Mouse (Mus musculus): ENCODE data around the gene Sypl2. TPM values are rescaled to one million over a fixed set of nuclear protein-coding genes. Genes with fewer than 3 reads are reported as not detected.

Gene Sypl2
- polyA plus RNA-seq, 1 experiment from 2014 or later = not detected

GRCm38 (mm10) chr3:108185460-108186097 lies 40.9 kb downstream of the Sypl2 start:
- no peak for ATAC-seq
- ChIA-PET POLR2A (interaction anchor here (0.6 to 2.4 kb wide), 9 partner anchors 9 to 28 kb away, joined by 3 to 10 read pairs (median 4); partner anchors contain the start of gene Cyb561d1), CTCF (interaction anchor here (1.3 to 9.1 kb wide), 3 partner anchors 16 to 38 kb away, joined by 4 to 85 read pairs (median 17); partner anchors contain the start of gene Cyb561d1)
- TF ChIP-seq CTCF (IDR thresholded peaks at IDR 0.05) = no peak
- in situ Hi-C loops (cut with MboI; ENCODE audit: low pct_unique_long_range_greater_than_20kb) = no loop called here
- no peak for DNase-seq (ENCODE audit: low read depth, low spot score)
- H3K27me3 ChIP-seq = peaks cover 13% of the 10 kb centered on the region

DNA sequence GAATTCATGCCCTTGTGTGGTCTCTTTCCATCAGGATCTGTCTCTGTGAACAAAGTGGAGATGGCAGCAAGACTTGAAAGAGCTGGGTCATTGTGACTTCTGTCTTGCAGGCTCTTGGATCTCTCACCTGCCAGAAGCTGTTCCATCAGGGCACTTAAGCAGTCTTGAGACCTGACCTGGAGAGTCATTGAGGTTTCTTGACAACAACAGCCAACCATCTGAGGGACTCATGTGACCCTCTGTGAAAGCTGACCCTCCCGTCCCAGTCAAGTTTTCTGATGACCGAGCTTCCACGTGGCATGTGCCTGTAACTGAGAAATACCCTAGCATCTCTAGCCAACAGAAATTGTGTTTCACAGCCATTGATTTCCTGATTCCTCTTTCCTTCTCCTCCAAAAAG lies 41.7 kb downstream of the Sypl2 start:
- DNase-seq (ENCODE audit: low read depth, low spot score) (no peak), ATAC-seq (no peak)
- TF ChIP-seq CTCF (IDR thresholded peaks at IDR 0.05) = no peak
- peaks cover 13% of the 10 kb centered on the region for H3K27me3 ChIP-seq
- ChIA-PET CTCF (interaction anchor here (1.3 to 9.1 kb wide), 5 partner anchors 12 to 37 kb away, joined by 3 to 85 read pairs (median 4); partner anchors contain the start of gene Cyb561d1), POLR2A (interaction anchor here (0.7 to 1.5 kb wide), 3 partner anchors 10 to 292 kb away, joined by 3 to 4 read pairs (median 4); no protein-coding TSS in a partner anchor)
- in situ Hi-C loops (cut with MboI; ENCODE audit: low pct_unique_long_range_greater_than_20kb) = no loop called here

- in situ Hi-C loops (cut with MboI; ENCODE audit: low pct_unique_long_range_greater_than_20kb) = no loop called here
- peaks cover 16% of the 10 kb centered on the region for H3K27me3 ChIP-seq
- ChIA-PET CTCF (interaction anchor here (1.0 to 9.1 kb wide), 4 partner anchors 12 to 33 kb away, joined by 4 to 85 read pairs (median 5); partner anchors contain the start of gene Cyb561d1), POLR2A (interaction anchor here (1.0 kb wide), 1 partner anchor 35 kb away, joined by 5 read pairs; no protein-coding TSS in a partner anchor)
- DNase-seq (ENCODE audit: low read depth, low spot score) = no peak
- no peak for ATAC-seq
- TF ChIP-seq CTCF (IDR thresholded peaks at IDR 0.05) = no peak
Observed at GRCm38 (mm10) chr3:108180514-108180913, 45.9 kb downstream of the Sypl2 start.

- H3K27me3 ChIP-seq = peaks cover 17% of the 10 kb centered on the region
- TF ChIP-seq CTCF (IDR thresholded peaks at IDR 0.05) = no peak
- in situ Hi-C loops (cut with MboI; ENCODE audit: low pct_unique_long_range_greater_than_20kb) = no loop called here
- ChIA-PET POLR2A (interaction anchor here (0.9 to 1.0 kb wide), 3 partner anchors 22 to 34 kb away, joined by 3 to 5 read pairs (median 3); partner anchors contain the start of gene Atxn7l2), CTCF (interaction anchor here (0.9 to 1.4 kb wide), 9 partner anchors 10 to 31 kb away, joined by 3 to 5 read pairs (median 4); partner anchors contain the start of gene Cyb561d1)
- ATAC-seq (no peak), DNase-seq (ENCODE audit: low read depth, low spot score) (no peak)
Observed at GRCm38 (mm10) chr3:108178756-108179715, 47.4 kb downstream of the Sypl2 start.

DNA sequence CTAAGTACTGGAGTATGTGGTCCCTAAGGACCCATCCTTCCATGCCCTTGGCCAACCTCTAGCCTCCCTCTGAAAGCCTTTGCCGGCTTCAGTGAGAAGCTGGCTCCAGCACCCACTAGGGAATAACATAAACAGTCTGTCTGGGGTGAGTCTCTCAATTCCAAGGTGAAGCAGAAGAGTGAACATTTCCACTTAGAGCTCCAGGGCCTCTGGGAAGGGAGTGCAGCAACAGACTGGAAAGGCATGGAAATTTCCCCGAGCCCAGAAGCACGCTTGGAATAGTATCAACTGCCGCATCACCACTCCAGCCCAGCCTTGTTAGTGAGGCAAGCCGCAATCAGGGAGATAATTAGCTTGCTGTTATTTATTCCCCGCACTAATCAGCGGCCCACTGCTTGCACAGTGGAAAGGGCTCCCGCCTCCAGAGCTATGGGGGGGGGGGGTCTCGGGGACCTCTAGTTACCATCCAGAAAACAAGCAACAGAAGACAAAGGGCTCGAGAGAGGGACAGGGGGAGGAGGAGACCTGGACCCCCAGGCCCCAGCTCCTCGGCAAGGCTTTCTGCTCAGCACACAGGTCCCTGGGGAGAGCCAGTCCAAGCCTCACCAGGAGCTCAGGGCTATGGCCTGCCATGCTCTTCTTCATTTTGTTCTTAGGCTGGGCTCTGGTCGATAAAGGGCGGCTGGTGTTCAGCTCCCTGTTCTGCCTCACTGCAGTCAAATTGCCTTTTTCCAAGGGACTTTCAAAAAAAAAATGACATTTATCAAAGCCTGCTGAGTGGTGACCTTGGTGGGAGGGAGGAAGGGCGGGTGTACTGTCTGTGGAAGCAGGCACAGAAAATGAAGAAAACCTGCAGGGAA lies 51.5 kb downstream of the Sypl2 start:
- H3K27me3 ChIP-seq = peaks cover 17% of the 10 kb centered on the region
- POLR2A ChIA-PET = interaction anchor here (0.5 to 1.4 kb wide), 6 partner anchors 10 to 540 kb away, joined by 3 to 4 read pairs (median 4); no protein-coding TSS in a partner anchor
- in situ Hi-C loops (cut with MboI; ENCODE audit: low pct_unique_long_range_greater_than_20kb) = no loop called here
- TF ChIP-seq CTCF (IDR thresholded peaks at IDR 0.05) = no peak
- ATAC-seq (no peak), DNase-seq (ENCODE audit: low read depth, low spot score) (no peak)
- CTCF ChIA-PET = interaction anchor here (1.0 to 4.2 kb wide), 7 partner anchors 8 to 214 kb away, joined by 3 to 21 read pairs (median 6); partner anchors contain the start of gene Cyb561d1

DNA sequence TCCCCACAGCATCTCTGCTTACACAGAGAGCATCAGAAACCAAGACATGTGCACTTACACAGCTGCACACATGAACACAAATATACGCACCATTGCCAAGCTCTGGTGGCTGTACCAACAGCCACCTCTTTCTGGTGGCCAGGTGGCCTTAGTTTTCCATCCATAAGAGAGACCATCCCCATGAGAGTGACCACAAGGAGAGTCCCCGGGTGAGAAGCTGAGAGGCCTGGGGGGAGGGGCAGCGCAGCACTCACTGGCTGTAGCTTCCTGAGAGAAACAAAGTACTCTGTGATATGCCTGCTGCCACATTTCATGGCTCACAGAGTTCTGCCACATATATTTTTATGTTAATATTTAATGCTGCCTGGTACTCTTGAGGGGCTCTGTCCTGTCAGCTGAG lies 57.2 kb downstream of the Sypl2 start:
- in situ Hi-C loops (cut with MboI; ENCODE audit: low pct_unique_long_range_greater_than_20kb) = loop anchor here (5.0 kb wide), 2 partner anchors 38 to 218 kb away; no protein-coding TSS in a partner anchor
- ChIA-PET CTCF (interaction anchor here (1.2 to 10.4 kb wide), 2 partner anchors 12 to 32 kb away, joined by 3 to 247 read pairs; partner anchors contain the start of gene Cyb561d1), POLR2A (interaction anchor here (0.6 kb wide), 1 partner anchor 32 kb away, joined by 3 read pairs; the partner anchor contains the start of gene Cyb561d1)
- DNase-seq (ENCODE audit: low read depth, low spot score) = no peak
- TF ChIP-seq CTCF (IDR thresholded peaks at IDR 0.05) = no peak
- peaks cover 5% of the 10 kb centered on the region for H3K27me3 ChIP-seq
- ATAC-seq = no peak

GRCm38 (mm10) chr3:108167499-108167898 lies 58.9 kb downstream of the Sypl2 start:
- in situ Hi-C loops (cut with MboI; ENCODE audit: low pct_unique_long_range_greater_than_20kb) = loop anchor here (5.0 kb wide), 2 partner anchors 40 to 220 kb away; no protein-coding TSS in a partner anchor

GRCm38 (mm10) chr3:108166486-108167211 lies 59.8 kb downstream of the Sypl2 start:
- in situ Hi-C loops (cut with MboI; ENCODE audit: low pct_unique_long_range_greater_than_20kb) = loop anchor here (5.0 kb wide), 2 partner anchors 41 to 221 kb away; no protein-coding TSS in a partner anchor
- no peak for TF ChIP-seq CTCF (IDR thresholded peaks at IDR 0.05)
- peaks cover 5% of the 10 kb centered on the region for H3K27me3 ChIP-seq
- CTCF ChIA-PET = interaction anchor here (0.8 to 10.4 kb wide), 11 partner anchors 10 to 222 kb away, joined by 3 to 247 read pairs (median 5); partner anchors contain the start of genes Cyb561d1 and Gpr61
- DNase-seq (ENCODE audit: low read depth, low spot score) = no peak
- POLR2A ChIA-PET = interaction anchor here (0.7 to 3.3 kb wide), 6 partner anchors 15 to 195 kb away, joined by 3 to 17 read pairs (median 4); partner anchors contain the start of gene Cyb561d1
- ATAC-seq = no peak

More at GRCm38 (mm10) chr3:108167499-108167898, 58.9 kb downstream of the Sypl2 start:
- no peak for TF ChIP-seq CTCF (IDR thresholded peaks at IDR 0.05)
- DNase-seq (ENCODE audit: low read depth, low spot score) (no peak), ATAC-seq (no peak)
- POLR2A ChIA-PET = interaction anchor here (1.1 to 3.3 kb wide), 3 partner anchors 14 to 93 kb away, joined by 3 to 17 read pairs (median 5); partner anchors contain the start of gene Cyb561d1
- H3K27me3 ChIP-seq = no peaks in the 10 kb centered on the region
- CTCF ChIA-PET = interaction anchor here (1.1 to 10.4 kb wide), 8 partner anchors 9 to 114 kb away, joined by 3 to 247 read pairs (median 5); partner anchors contain the start of genes Cyb561d1 and Gpr61

Measured in Patski (cell line).